Mouse (Mus musculus) testis, postnatal 10 days (tissue): ENCODE results near the gene Fkbp15.

Experiments
- DNase-seq: peaks from one replicate; pipeline ENCODE4 v3.0.0; 2021; ENCODE audit warnings: low spot score

Fkbp15 gene

DNA sequence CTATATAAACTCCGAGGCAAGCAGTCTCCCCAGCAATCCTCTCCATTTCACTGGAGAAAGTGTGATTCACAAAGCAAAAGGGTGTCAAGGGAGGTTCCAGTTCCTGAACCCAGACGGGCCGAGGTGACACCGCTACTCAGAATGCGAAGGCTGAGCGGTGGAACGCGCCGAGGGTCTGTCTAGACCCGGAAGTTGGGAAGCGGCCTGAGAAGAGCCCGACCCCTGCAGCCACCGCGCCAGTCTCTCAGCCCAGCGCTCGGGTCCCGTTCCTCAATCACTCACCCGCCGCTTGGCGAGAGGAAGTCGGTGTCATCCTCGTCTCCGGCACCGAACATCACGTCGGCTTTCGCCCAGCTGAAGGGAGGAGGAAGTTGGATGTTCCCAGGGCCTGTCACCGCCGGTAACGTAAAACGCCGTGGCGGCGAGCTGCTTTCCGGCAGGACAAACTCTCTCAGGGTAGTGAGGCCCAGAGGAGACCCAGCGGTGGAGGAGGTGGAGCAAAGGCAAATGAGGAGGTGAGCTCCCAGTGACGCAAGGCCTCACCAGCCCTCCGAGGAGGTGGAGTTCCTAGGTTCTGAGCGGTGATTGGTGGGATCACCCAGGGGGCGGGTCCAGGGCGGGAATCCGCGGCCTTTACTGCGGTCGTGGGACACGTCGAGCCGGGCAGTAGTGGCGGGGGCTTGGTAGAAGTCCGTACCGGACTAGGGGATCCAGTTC, at the start of gene Fkbp15, which contains the start of gene Slc31a1:
TSS of gene Fkbp15 (minus strand) at position 461 of the 717 bp plus-strand sequence.
TSS of gene Slc31a1 (plus strand) at position 640 of the 717 bp plus-strand sequence.
- peak; percentile 96 for DNase-seq

DNA sequence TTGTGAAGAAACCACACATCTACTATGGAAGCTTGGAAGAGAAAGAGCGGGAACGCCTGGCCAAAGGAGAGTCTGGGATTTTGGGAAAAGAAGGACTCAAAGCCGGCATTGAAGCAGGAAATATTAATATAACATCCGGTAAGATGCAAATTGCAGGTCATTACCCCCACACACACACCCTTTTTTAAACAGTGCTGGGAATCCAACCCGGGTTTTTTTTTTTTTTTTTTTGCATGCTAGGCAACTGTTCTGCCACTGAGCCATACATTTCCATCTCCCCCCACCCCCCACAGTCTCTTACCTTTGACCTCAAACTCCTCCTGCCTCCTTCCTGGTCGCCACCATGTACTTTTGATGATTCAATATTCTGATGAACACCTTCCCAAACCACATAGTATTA, 49.3 kb upstream of the Fkbp15 start:
- no peak for DNase-seq

DNA sequence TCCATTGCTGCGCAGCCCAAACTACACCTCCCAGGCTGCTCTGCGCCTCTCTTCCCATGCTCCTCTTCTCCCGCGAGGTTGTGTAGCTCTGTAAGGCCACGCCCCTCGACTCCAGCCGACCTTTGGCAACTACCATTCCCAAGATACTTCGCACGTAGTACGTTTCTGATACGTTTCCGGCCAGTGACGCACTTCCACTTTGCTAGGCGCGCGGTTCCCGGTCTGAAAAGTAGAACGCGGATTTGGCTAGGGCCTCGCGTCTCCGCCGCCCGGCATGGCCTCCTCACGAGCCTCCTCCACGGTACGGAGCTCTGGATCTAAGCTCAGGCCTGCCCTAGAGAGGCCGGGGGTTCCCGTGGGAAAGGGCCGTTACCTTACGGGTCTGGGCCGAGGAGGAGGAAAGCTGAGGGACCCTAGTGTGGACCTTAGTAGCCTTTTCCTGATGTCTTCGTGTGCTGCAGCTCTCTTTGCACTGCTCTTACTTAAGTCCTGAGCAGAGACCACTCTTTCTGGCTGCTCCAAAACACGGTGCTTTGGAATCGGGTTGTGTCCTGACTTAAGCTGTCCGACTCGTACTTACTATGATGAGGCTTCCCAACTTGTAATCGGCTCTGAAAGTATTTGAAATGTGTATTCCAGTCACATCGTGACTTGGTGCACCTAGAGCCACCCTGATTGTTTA, 48.4 kb upstream of the Fkbp15 start, which contains the start of the genes Cdc26 and Prpf4:
TSS of gene Cdc26 (minus strand) at position 42 of the 682 bp plus-strand sequence.
TSS of gene Prpf4 (plus strand) at position 197 of the 682 bp plus-strand sequence.
- DNase-seq = peak; percentile 98

DNA sequence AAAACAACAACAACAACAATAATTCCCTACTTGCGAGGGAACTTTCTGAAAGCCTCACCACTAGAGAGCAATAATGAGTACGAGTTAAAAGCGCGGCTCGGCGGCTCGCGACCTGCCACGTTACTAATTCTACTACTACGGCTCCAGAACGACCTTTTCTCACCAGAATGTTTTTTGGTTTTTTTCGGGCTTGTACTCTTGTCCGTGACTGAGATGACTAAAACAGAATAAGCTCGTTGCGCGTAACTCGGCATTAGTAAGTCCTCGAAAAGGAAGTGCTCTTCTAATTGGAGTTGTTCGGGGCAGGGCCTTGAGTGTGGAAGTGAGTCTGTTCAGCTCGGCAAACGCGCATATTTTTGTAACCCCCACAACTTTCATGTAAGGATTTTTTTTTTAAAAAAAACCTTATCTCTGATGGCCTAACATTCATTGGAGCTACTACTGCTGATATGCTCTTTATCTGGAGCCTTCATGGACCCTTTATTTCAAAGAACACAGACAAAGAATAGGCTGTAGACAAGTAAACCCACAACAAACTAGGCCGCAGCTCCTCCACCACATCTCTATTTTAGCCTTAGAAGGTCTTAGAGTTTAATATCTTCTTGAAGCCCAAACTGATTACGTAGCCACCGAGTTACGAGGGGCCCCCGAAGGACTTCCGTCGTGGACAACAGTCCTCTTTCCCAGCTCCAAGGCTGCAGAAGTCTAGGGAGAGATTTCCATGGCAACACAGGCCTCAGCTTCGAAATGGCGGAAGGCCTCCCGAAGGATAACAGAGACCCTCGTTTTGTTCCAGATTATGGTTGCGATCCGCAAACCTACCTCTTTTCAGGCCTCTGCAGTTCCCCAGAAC, 47.6 kb upstream of the Fkbp15 start:
- peak; percentile 50 for DNase-seq

DNA sequence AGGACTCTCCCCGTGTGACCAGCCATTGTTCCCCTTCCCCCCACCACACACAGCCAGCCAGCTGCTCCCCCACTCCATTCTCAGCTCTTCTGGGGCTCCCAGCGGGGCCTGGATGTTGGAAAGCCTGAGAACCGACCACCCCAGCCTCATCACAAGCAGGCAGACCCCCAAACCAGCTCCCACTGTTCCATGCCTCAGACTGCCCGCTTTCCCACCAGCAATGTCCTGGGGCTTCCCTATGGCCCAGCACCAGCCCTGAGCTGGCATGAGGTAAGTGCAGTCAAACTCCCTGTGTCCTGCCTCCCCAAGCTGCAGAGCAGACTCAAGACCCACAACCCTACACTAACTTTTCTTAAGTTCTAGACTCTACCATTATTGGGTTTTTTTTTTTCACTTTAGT, 45.8 kb upstream of the Fkbp15 start:
- DNase-seq = no peak

DNA sequence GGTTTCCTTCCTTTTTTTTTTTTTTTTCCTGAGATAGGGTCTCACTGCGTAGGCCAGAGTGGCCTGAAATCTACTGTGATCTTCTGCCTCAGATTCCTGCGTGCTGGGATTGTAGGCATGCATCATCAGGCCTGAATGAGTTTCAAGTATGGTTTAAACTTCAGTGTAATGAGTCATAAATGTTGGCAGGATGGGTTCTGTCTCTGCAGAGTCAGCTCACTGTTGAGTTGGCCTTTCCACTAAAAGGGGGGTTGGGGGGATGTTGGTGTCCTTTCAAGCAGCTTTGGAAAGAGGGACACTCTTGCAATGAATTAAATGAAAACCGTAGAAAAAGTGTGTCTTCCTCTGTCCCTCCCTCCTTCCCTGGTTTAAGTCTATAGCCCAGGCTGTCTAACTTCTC, 38.6 kb upstream of the Fkbp15 start:
- no peak for DNase-seq

DNA sequence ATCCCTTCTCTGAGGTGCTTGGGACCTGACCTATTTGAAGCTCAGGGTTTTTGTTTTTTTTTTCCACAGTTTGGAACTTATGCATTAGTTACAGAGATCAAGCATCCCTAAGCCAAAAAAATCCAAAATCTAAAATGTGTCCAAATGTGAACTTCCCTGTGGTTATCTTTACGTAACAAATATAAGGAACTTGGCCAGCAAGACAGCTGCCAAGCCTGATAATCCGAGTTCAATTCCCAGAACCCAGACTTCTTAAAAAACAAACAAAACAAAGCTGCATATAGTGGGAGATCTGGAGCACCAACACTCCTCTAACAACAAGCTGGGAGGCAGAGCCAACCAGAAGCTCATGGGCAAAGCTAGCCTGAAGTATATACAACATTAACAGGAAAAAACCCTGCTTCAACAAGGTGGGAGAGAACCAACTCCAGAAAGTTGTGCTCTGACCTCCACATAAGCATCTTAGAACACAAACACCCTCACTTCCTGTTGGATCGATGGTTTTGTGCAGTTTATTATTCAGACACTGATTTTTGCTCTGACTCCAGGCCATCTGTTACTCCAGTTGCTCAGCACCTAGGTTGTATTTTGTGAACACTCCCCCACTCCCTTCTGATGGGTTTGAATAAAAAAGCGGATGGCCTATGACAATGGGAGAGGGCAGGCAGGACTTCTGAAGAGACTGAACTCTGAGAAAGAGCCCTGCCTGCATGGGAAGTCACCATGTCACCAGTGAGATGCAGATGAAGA, 37.4 kb upstream of the Fkbp15 start:
- DNase-seq = no peak

DNA sequence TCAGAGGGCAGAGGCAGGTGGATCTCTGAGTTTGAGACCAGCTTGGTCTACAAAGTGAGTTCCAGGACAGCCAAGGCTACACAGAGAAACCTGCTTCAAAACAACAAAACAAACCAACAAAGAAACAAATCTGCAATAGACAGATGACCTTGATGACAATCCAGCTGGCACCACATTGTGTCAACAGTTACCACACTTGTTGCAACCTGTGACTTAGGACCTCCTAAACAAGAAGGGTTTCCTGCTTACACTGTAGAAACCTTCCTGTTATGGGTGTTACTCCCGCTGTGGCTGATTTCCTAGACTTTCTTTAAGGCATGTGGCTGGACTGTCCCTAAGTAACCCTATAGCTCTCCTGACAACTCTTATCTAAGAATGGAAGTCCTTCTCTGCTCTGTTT, 35.5 kb upstream of the Fkbp15 start:
- no peak for DNase-seq

DNA sequence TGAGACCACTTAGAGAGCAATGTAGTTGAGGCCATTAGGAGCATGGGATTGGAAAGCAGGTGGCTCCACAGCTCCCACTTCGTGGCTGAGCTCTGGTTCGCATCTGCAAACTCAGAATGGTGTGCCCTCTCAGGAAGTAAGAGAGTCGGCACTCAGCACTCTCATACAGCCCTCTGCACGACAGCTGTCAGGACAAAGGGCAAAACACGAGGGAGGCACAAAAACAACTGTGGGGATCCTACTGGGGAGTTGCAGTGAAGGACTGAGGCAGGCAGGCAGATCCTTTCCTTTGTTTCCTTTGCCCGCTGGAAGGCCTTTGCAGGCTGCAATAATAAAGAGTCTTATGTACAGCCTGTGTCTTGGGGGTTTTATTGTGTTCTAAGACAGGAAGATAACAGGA, 33.1 kb upstream of the Fkbp15 start:
- no peak for DNase-seq

DNA sequence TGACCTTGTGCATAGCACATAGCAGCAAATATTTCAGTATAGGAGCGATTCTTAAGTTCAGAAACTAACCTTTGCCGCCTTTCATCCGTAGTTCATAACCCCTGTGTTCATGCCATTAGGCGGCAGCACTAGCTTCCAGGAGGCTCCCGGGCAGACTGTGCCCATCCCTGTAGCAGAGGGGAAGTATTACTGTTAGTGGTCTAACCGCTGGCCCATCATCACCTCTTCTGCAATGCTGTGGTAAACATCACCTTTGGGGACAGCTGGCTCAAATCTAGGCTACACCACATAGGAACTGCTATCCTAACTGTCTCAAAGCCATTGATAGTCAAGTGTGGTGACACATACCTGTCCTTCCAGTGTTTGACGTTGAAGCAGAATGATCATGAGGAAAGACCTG, 31.5 kb upstream of the Fkbp15 start:
- no peak for DNase-seq

DNA sequence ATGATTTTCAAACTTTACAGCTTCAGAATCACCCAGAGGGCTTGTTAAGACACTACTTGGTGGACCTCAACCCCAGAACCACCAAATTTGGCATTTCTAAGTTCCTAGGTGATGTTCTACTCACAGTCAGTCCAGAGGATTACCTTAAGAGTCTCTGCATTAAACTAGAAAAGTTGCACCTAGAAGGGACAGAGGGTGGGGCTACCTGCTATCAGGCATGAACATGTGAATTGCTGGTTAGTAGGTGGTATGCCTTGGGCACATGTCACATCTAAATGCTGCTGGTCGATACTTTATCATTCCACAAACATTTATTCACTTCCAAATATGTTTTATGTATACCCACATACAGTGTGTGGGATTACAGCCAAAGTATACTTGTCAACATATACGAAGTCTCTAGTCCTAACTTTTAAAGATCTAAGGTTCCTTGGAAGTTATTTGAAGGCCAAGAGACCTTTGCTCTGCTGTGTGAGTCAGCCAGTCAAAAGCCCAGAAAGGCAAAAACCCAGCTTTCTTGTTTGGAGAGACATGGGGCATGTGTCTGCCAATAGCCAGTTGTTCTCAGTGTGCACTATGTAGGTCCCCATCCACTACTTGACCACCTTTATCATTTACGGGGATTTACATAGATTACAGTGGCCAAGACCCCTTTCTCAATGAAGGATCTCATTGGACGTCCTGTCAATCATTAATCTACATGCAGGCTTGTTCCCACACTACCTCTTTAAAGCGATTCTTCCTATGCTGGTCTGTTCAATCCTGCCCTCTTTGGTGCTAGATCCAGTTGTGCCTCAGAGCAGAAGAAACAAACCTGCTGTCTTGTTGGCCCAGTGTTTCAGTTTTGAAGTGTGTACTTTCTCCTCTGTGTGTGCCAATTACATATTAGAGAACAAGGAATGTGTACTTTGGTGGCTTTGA, 29.5 kb upstream of the Fkbp15 start:
- DNase-seq = no peak

DNA sequence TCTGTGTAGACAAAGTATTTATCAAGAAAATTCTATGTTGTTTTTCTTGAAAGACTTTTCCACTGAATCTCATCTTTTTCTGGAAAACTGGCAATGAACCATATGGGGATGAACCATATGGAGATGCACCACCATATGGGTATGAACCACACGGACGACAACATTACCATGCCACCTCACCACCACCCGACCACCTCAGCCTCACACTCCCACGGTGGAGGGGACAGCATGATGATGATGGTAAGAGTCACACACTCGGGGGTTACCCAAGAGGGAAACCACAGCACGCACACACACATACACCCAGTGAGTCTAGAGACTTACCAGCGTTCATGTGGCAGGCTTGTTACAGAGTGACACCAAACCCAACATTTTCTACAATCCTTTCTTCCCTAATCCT, 25.1 kb upstream of the Fkbp15 start:
- no peak for DNase-seq

DNA sequence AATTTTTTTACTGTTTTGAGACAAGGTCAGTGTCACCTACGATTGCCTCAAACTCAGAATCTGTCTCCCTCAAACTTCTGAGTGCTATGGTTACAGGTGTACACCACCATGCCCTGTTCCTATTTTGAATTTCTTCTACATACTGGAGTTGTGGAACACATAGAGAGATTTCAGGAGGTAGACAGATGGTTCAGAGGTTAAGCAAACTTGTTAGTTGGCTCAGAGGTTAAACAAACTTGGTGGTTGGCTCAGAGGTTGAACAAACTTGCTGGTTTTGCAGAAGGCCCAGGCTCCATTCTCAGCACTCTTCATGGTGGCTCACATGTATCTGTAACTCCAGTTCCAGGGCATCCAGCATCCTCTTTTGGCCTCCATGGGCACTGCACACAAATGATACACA, 23.8 kb upstream of the Fkbp15 start:
- DNase-seq = no peak

DNA sequence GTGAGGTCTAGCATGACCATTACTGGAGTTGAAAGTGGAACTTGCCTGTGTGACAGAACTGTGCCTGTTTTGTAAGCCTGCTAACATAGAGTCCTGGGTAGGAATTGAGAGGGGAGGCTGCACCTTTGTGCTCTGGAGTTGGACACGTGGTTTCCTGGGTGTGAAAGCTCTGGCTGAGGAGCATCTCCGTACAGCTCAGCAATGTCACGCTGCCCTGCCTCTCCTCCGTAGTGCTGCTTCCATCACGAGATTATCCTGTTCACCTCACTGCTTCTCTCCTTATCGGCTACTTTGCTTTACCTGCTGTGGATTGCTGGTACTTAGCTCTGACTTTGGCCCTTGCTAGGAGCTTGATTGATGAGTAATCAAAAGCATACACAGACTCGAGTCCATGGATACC, 23.4 kb upstream of the Fkbp15 start:
- no peak for DNase-seq

DNA sequence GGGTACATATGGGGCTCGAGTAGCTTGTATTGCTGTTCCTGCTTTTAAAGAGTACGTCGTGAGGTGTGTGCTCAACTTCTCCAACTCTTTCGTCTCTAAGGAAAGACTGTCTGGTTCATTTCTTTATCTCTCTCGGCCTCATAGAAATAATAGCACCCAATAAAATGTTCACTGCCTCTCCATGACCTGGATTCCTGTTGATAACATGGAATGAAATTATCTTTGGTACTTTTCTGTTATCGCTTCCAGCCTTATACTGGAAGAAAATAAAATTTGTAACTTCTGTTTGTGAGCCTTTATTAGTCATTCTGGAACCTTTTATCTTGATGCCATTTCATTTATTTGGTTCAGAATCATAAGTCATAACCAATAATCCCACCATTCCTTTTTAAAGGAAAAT, 22.9 kb upstream of the Fkbp15 start:
- DNase-seq = no peak

DNA sequence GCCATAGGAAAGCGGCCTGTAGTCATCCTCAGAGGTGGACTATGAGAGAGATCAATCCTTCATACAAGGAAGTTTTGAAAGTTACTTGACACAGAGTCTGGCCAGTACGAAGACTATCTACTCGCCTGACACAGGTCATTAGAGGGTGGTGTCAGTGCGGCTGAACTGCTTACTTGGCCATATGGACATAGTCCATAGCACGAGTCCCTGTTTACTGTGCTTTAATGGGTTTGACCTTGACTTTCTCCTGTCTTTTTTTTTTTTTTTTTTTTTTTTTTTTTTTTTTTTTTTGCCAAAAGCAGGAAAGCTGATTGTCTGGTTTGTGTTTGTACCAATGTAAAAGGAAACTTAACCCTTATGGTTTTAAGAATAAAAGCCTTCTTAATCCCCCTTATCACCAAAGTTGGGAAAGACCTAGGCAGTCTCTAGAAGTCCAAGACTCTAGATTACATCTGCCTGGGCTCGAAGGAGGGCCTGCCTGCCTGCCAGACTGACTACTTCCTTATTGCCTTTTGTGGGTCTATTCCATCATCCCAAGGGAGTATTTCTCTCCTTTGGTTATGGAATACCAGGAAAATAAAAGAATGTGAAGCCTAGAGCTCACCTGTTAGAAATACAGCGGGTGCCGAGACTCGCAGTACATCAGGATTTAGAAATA, 19.5 kb upstream of the Fkbp15 start:
- DNase-seq = no peak

DNA sequence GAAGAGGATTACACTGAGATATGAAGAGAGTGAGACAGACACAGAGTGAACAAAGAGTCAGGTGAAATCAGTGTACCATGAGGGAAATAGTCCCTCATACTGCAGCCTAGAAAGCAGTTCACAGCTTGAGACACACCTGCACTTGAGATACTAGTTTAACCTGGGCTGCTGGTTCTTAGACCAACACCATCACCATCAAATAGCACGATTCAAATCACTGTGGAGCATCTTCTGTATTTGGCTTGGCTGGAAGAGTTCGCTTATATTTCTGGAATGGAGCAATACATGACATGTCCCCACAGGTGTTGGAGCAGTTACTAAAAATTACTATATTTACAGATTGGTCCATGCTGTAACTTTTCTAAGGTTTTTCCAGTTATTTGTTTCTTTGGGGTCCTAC, 15.8 kb upstream of the Fkbp15 start:
- no peak for DNase-seq

DNA sequence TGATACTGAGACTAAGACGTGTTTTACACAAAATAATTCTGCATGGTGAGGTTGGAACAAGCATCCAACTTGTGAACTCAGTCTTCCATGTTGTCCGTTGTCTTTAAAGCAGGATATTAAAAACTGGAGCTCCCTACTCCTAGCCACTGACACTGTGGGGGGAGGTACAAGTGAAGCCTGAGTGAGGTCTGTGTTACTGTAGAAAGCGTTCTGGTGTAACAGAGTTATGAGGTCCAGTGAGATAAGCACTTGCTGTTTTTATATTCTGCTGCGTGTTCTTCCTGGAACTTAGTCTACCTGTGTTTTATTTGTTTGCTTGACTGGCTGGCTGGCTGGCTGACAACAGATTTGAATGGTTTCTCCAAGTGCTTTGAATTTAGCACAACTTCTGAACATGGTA, 14.0 kb upstream of the Fkbp15 start:
- DNase-seq = no peak

DNA sequence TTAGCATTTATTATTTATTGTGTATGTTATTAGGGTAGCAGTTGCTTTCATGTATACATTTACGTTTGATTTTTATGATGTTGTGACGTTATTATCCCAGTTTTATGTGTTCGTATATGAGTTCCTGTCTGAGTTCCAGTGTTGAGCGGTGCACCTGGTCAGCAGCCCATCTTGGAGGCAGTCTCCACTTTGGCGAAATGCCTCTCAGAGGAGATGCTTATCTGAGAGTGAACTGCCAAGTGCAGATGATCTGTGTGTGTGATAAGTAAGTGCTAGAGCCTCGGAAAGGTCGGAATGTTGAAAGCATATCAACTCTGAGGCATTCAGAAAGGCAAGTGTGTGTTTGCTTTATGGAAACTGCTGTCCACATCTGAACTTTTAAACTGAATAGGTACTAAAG, 13.3 kb upstream of the Fkbp15 start:
- DNase-seq = no peak

DNA sequence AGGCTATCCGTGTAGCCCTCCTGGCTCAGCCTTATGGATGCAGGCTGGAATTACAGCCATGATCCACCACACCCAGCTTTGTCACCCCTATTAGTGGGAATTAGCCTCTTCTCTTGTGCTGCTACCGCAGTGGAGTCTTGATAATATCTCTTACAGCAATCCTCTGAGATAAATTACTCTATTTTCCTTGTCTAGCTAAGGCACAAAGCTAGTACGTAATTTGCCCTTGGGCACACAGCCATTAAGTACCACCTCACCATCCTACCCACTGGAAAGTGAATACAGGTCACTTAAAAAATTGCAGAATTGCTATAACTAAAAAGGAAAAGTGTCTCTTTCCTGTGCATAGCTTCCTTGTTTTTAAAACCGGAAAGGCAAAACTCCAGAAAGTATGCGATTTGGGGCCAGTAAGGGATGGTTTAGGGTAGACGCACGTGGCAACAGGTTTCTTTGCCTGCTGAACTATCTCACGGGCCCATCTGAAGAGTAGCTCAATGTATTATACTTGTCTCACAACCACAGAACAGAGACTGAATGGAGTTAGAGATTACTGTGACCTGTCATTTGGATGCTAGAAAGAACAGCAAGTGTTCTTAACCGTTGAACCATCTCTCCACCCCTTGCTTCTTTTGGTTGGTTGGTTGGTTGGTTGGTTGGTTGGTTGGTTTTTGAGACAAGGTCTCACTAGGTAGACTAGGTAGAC, 12.6 kb upstream of the Fkbp15 start:
- no peak for DNase-seq
